Mouse (Mus musculus): Measurements from ENCODE around the gene Chid1. TPM values are rescaled to one million over a fixed set of nuclear protein-coding genes. Genes with fewer than 3 reads are reported as not detected.

The Chid1 gene
- polyA plus RNA-seq, 1 experiment from 2014 or later, result 54.4 TPM

DNA sequence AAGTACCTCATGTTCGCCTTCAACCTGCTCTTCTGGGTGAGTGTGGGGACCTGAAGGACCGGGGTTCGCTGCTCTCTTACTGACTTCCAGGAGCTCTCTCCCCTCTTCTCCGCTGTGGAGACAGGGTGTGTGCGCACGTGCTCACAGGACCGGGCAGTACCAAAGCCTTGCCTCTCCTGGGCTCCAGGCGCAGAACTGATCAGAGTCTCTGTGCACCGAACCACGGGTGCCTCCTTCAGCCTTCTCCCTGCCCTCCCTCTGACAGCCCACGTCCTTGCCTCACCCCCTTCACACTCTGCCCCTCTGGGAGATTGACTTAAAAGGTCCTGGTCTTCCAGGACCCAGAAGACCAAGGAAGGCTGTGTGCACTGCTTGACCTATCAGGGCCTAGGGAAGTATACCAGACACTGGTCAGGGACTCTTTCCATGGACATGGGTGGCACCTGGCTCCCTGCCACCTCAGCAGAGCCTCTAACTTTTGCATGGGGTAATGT is 57.1 kb downstream of the Chid1 start:
- 11% methylated on average over 11 of the region's 11 CpGs for WGBS
- H3K27ac ChIP-seq (replicated peaks), result peak overlapping the region; percentile 82
- 0 out of 2 replicates have a peak, but pooled peaks cover 7% of the 10 kb centered on the region for H3K27me3 ChIP-seq (replicated peaks)
- H3K9ac ChIP-seq (replicated peaks), result peak overlapping the region; percentile 64
- no peaks in the 10 kb centered on the region for H3K9me3 ChIP-seq (replicated peaks)
- H3K4me2 ChIP-seq, result peak overlapping the region; percentile 80
- peak; percentile 3; the same call in 1 of the 2 replicates for ATAC-seq (ENCODE audit: low FRiP score)
- no peaks in the 10 kb centered on the region for H3K36me3 ChIP-seq
- H3K4me3 ChIP-seq (replicated peaks), result peak overlapping the region; percentile 62
- peaks cover 53% of the 10 kb centered on the region for H3K4me1 ChIP-seq

- peak overlapping the region; percentile 64 for H3K9ac ChIP-seq (replicated peaks)
- H3K4me1 ChIP-seq, result peaks cover 59% of the 10 kb centered on the region
- peak overlapping the region; percentile 80 for H3K4me2 ChIP-seq
- 0 out of 2 replicates have a peak, but pooled peaks cover 7% of the 10 kb centered on the region for H3K27me3 ChIP-seq (replicated peaks)
- peak; percentile 79 for ATAC-seq (ENCODE audit: low FRiP score)
- no peaks in the 10 kb centered on the region for H3K36me3 ChIP-seq
- under 1% methylated on average over 81 of the region's 81 CpGs for WGBS
- no peaks in the 10 kb centered on the region for H3K9me3 ChIP-seq (replicated peaks)
- peak overlapping the region; percentile 62 for H3K4me3 ChIP-seq (replicated peaks)
- peak overlapping the region; percentile 82 for H3K27ac ChIP-seq (replicated peaks)
Measured at GRCm38 (mm10) chr7:141481498-141482401, 57.9 kb downstream of the Chid1 start.

DNA sequence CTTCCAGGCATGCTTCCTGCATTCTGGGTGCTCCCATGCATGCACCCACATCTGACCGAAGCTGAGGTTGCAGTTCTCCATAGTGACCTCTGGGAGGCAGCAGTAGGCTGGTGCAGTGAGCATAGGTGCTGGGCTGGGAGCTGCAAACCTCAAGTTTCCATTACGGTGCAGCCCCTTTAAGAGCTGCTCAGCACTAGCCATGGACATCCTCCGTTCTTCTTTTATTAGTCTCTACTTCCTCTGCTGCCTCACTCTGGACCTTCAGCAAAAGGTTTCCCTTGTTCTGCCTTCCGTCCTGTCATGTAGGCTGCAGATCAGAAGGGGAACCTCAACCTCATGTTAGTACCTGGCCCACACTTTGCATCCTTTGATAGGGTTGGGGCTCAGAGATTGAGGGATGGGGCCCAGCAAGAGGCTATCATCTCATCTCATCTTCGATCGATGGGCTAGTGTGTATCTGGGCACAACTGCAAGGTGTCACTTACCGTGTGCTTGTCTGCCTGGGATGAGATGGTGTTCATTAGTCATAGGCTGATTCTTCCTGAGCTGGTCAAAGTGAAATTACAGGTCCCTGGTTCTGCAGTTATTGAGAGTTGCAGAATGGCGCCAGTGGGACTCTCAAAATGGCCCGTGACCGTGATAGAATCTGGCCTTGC is 58.7 kb downstream of the Chid1 start:
- 0 out of 2 replicates have a peak overlapping the region, but pooled peaks have one; percentile 64 for H3K9ac ChIP-seq (replicated peaks)
- 4% methylated on average over 10 of the region's 10 CpGs for WGBS
- peaks cover 67% of the 10 kb centered on the region for H3K4me1 ChIP-seq
- H3K27me3 ChIP-seq (replicated peaks), result peaks cover 12% of the 10 kb centered on the region
- no peaks in the 10 kb centered on the region for H3K36me3 ChIP-seq
- peak overlapping the region; percentile 82 for H3K27ac ChIP-seq (replicated peaks)
- peak overlapping the region; percentile 62 for H3K4me3 ChIP-seq (replicated peaks)
- H3K9me3 ChIP-seq (replicated peaks), result no peaks in the 10 kb centered on the region
- H3K4me2 ChIP-seq, result peak overlapping the region; percentile 80
- ATAC-seq (ENCODE audit: low FRiP score), result peak; percentile 43; the same call in 1 of the 2 replicates

- no peak for ATAC-seq (ENCODE audit: low FRiP score)
- Histone ChIP-seq H3K27ac (replicated peaks) (no peak overlapping the region), H3K4me2 (0 out of 2 replicates have a peak overlapping the region, but pooled peaks have one; percentile 1), H3K4me1 (peaks cover 63% of the 10 kb centered on the region), H3K4me3 (replicated peaks) (no peak overlapping the region), H3K36me3 (no peaks in the 10 kb centered on the region), H3K9ac (replicated peaks) (no peak overlapping the region), H3K9me3 (replicated peaks) (no peaks in the 10 kb centered on the region), H3K27me3 (replicated peaks) (peaks cover 12% of the 10 kb centered on the region)
- 77% methylated on average over 5 of the region's 5 CpGs for WGBS
Measured at GRCm38 (mm10) chr7:141478270-141478748, 61.3 kb downstream of the Chid1 start.

- H3K4me2 ChIP-seq, result 0 out of 2 replicates have a peak overlapping the region, but pooled peaks have one; percentile 1
- H3K9ac ChIP-seq (replicated peaks), result no peak overlapping the region
- ATAC-seq (ENCODE audit: low FRiP score), result no peak
- no peak overlapping the region for H3K4me3 ChIP-seq (replicated peaks)
- peaks cover 1% of the 10 kb centered on the region; the same call in 1 of the 2 replicates for H3K36me3 ChIP-seq
- H3K4me1 ChIP-seq, result peaks cover 61% of the 10 kb centered on the region
- H3K27ac ChIP-seq (replicated peaks), result no peak overlapping the region; the same call in 1 of the 2 replicates
- WGBS, result 67% methylated on average over 4 of the region's 4 CpGs
- H3K27me3 ChIP-seq (replicated peaks), result peaks cover 10% of the 10 kb centered on the region
- H3K9me3 ChIP-seq (replicated peaks), result no peaks in the 10 kb centered on the region
Measured at GRCm38 (mm10) chr7:141477578-141478269, 61.9 kb downstream of the Chid1 start.

DNA sequence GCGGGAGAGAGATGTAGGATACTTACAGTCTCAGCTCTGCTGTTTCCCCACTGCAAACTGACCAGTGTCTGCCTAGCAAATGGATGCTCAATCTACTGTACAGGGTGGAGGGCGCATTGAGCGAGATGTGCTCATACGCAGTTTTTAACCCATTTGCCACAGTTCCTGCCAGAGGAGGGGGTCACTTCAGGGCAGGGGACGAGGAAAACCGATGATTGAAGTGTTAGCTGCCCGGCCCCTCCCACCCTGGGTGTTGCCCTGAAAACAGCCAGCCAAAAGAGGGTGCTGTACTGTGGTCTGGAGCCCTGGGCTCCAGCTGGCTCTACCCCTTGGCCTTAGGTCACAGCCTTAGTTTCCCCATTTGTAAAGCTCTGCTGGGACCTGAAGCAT is 62.7 kb downstream of the Chid1 start:
- Histone ChIP-seq H3K27ac (replicated peaks) (no peak overlapping the region; the same call in none of the 2 replicates), H3K9ac (replicated peaks) (no peak overlapping the region), H3K9me3 (replicated peaks) (no peaks in the 10 kb centered on the region), H3K4me3 (replicated peaks) (0 out of 2 replicates have a peak overlapping the region, but pooled peaks have one; percentile 72), H3K36me3 (peaks cover 9% of the 10 kb centered on the region), H3K4me2 (peak overlapping the region; percentile 94), H3K4me1 (peaks cover 56% of the 10 kb centered on the region), H3K27me3 (replicated peaks) (peaks cover 10% of the 10 kb centered on the region)
- WGBS, result 23% methylated on average over 7 of the region's 7 CpGs
- ATAC-seq (ENCODE audit: low FRiP score), result no peak

GRCm38 (mm10) chr7:141476226-141476980 is 63.3 kb downstream of the Chid1 start:
- peak overlapping the region; percentile 80; the same call in 1 of the 2 replicates for H3K9ac ChIP-seq (replicated peaks)
- H3K4me2 ChIP-seq, result peak overlapping the region; percentile 94
- peaks cover 10% of the 10 kb centered on the region for H3K27me3 ChIP-seq (replicated peaks)
- H3K4me3 ChIP-seq (replicated peaks), result peak overlapping the region; percentile 72
- no peaks in the 10 kb centered on the region for H3K9me3 ChIP-seq (replicated peaks)
- peak overlapping the region; percentile 84 for H3K27ac ChIP-seq (replicated peaks)
- H3K4me1 ChIP-seq, result peaks cover 53% of the 10 kb centered on the region
- no peak for ATAC-seq (ENCODE audit: low FRiP score)
- H3K36me3 ChIP-seq, result peaks cover 12% of the 10 kb centered on the region
- 5% methylated on average over 17 of the region's 17 CpGs for WGBS

- Histone ChIP-seq H3K4me2 (peak overlapping the region; percentile 94), H3K4me3 (replicated peaks) (peak overlapping the region; percentile 72), H3K36me3 (peaks cover 18% of the 10 kb centered on the region), H3K27ac (replicated peaks) (peak overlapping the region; percentile 84), H3K9ac (replicated peaks) (peak overlapping the region; percentile 80), H3K4me1 (peaks cover 46% of the 10 kb centered on the region), H3K9me3 (replicated peaks) (no peaks in the 10 kb centered on the region), H3K27me3 (replicated peaks) (peaks cover 10% of the 10 kb centered on the region)
- no peak for ATAC-seq (ENCODE audit: low FRiP score)
- 4% methylated on average over 12 of the region's 12 CpGs for WGBS
Measured at GRCm38 (mm10) chr7:141475805-141476158, 63.9 kb downstream of the Chid1 start.

DNA sequence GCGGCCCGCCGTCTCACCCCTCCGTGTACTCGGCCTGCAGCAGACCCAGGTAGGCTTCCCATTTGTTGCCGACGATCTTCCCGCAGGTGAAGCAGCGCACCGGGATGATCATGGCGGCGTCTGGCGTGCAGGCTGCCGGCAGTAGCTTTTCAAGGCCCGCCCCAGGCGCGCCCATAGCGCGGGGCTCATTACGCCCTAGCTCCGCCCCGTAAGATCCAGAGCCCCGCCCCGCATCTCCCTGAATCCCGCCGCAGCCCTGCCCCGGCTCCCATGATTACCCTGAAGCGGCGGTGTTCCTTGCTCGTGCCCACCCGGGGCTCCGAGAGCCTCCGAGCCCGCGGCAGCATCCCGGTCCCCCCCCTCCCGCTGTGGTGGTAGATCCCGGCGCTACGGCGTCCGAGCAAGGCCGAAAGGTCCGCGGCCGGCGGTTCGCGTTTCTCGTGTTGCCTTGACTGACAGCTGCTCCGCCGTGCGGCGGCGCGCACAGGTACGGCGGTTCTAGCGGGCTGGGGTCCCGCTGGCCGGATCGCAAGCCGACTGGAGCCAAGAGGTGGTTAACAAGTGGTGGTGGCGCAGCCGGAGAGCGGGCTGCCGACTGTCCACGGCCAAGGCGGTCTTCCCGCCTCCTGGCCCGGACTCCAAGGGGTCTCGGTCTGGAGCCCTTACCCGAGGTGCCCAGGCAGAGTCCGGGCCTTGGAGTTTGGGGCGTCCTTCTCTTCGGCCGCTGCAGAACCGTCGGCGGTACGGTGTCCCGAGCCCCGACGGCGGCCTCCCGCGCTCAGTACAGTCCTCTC is 64.4 kb downstream of the Chid1 start, which contains the start of the genes Polr2l and Tspan4:
TSS of gene Polr2l (minus strand) at position 122 of the 794 bp plus-strand sequence.
TSS of gene Tspan4 (plus strand) at position 230 of the 794 bp plus-strand sequence.
- peak within 1 kb of the TSS; percentile 94 for H3K4me2 ChIP-seq
- ATAC-seq (ENCODE audit: low FRiP score), result peak; percentile 87
- H3K4me1 ChIP-seq, result peaks cover 47% of the 10 kb centered on the region
- H3K36me3 ChIP-seq, result peaks cover 23% of the 10 kb centered on the region
- peak within 1 kb of the TSS; percentile 84 for H3K27ac ChIP-seq (replicated peaks)
- under 1% methylated on average over 82 of the region's 87 CpGs for WGBS
- peaks cover 10% of the 10 kb centered on the region for H3K27me3 ChIP-seq (replicated peaks)
- H3K9me3 ChIP-seq (replicated peaks), result no peaks in the 10 kb centered on the region
- H3K9ac ChIP-seq (replicated peaks), result peak within 1 kb of the TSS; percentile 80
- H3K4me3 ChIP-seq (replicated peaks), result peak within 1 kb of the TSS; percentile 72

DNA sequence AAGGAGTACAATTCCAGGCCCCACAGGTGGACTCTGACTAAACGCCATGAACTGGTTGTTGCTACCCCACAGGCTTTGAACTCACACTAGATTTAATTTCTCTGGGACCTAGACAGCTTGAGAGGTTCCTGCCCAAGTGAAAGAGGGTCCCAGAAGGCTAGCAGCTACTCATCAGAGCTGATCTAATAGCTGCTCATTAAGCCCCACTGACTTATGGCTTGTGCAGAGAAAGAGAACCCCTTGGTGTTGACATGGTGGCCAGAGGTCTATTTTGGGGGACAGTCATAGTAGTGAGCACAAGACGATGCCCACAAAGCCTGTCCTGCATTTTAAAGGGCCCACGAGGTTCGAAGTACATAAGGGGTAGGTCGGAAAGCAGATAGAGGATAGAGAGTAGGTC is 65.5 kb downstream of the Chid1 start:
- H3K4me1 ChIP-seq, result peaks cover 57% of the 10 kb centered on the region
- ATAC-seq (ENCODE audit: low FRiP score), result no peak
- peaks cover 29% of the 10 kb centered on the region for H3K36me3 ChIP-seq
- H3K4me3 ChIP-seq (replicated peaks), result peak overlapping the region; percentile 72
- H3K27ac ChIP-seq (replicated peaks), result no peak overlapping the region
- H3K4me2 ChIP-seq, result peak overlapping the region; percentile 94
- 9% methylated on average over 5 of the region's 5 CpGs for WGBS
- peak overlapping the region; percentile 80 for H3K9ac ChIP-seq (replicated peaks)
- no peaks in the 10 kb centered on the region for H3K9me3 ChIP-seq (replicated peaks)
- H3K27me3 ChIP-seq (replicated peaks), result peaks cover 8% of the 10 kb centered on the region
